Mouse (Mus musculus) left cerebral cortex, postnatal 25 days (tissue): ENCODE data around the gene Unc93a2. TPM values are rescaled to one million over a fixed set of nuclear protein-coding genes. Genes with fewer than 3 reads are reported as not detected.
"Not testable (repeated sequence)": the region's sequence is repeated elsewhere in the genome, so short reads cannot be mapped to it uniquely, and the experiment has no call there.

Experiments
- DNase-seq, 2 experiments: peaks; one replicate each; pipeline ENCODE4 v3.0.0; 2022; ENCODE audit warnings: low spot score in 2 of 2, mixed read lengths in 1 of 2
- intact Hi-C: fragments of 180-260 bp; cut with DNase I; formaldehyde crosslinking; loops from one replicate; pipeline ENCODE4 v1.15.1; 2025
- total RNA-seq, 2 experiments: library from RNA; stranded (reverse); gene quantifications; 2 replicates each; pipeline ENCODE4 v1.2.3; 2021

Unc93a2 gene
- total RNA-seq = not detected

- DNase-seq, intact Hi-C loops: not testable (repeated sequence)
Measured at GRCm38 (mm10) chr17:7385364-7385763, at the start of gene Unc93a2. Gene Unc93a2 (minus strand): TSS chr17:7385464.

- intact Hi-C loops, DNase-seq: not testable (repeated sequence)
Measured at GRCm38 (mm10) chr17:7434121-7434520, 48.9 kb upstream of the Unc93a2 start.

GRCm38 (mm10) chr17:7430210-7430631 is 45.0 kb upstream of the Unc93a2 start:
- intact Hi-C loops, DNase-seq: not testable (repeated sequence)

- DNase-seq = peak; percentile 13 to 31
- intact Hi-C loops = not testable (repeated sequence)
Measured at GRCm38 (mm10) chr17:7420191-7420973, 35.1 kb upstream of the Unc93a2 start.

- intact Hi-C loops = not testable (repeated sequence)
Measured at GRCm38 (mm10) chr17:7414601-7415310, 29.5 kb upstream of the Unc93a2 start.

GRCm38 (mm10) chr17:7413336-7413735 is 28.1 kb upstream of the Unc93a2 start:
- DNase-seq, intact Hi-C loops: not testable (repeated sequence)

More at GRCm38 (mm10) chr17:7414601-7415310, 29.5 kb upstream of the Unc93a2 start:
- DNase-seq = not testable (repeated sequence)

- intact Hi-C loops, DNase-seq: not testable (repeated sequence)
Measured at GRCm38 (mm10) chr17:7399770-7400169, 14.5 kb upstream of the Unc93a2 start.

- intact Hi-C loops, DNase-seq: not testable (repeated sequence)
Measured at GRCm38 (mm10) chr17:7398198-7398847, 13.1 kb upstream of the Unc93a2 start.

GRCm38 (mm10) chr17:7397079-7397478 is 11.8 kb upstream of the Unc93a2 start:
- intact Hi-C loops, DNase-seq: not testable (repeated sequence)

GRCm38 (mm10) chr17:7396288-7396687 is 11.0 kb upstream of the Unc93a2 start:
- DNase-seq, intact Hi-C loops: not testable (repeated sequence)

GRCm38 (mm10) chr17:7395671-7396070 is 10.4 kb upstream of the Unc93a2 start:
- DNase-seq, intact Hi-C loops: not testable (repeated sequence)

- intact Hi-C loops, DNase-seq: not testable (repeated sequence)
Measured at GRCm38 (mm10) chr17:7395116-7395515, 9.9 kb upstream of the Unc93a2 start.

GRCm38 (mm10) chr17:7389898-7390297 is 4.6 kb upstream of the Unc93a2 start:
- DNase-seq, intact Hi-C loops: not testable (repeated sequence)

GRCm38 (mm10) chr17:7388958-7389356 is 3.7 kb upstream of the Unc93a2 start:
- DNase-seq, intact Hi-C loops: not testable (repeated sequence)

GRCm38 (mm10) chr17:7388341-7388957 is 3.2 kb upstream of the Unc93a2 start:
- intact Hi-C loops, DNase-seq: not testable (repeated sequence)

- intact Hi-C loops, DNase-seq: not testable (repeated sequence)
Measured at GRCm38 (mm10) chr17:7386016-7386415, 752 bp upstream of the Unc93a2 start.

- intact Hi-C loops, DNase-seq: not testable (repeated sequence)
Measured at GRCm38 (mm10) chr17:7383167-7384143, 1.8 kb downstream of the Unc93a2 start.

- DNase-seq, intact Hi-C loops: not testable (repeated sequence)
Measured at GRCm38 (mm10) chr17:7382711-7383110, 2.6 kb downstream of the Unc93a2 start.
